Mouse (Mus musculus): ENCODE data around the gene Fam131a. TPM values are rescaled to one million over a fixed set of nuclear protein-coding genes. Genes with fewer than 3 reads are reported as not detected.
A peak's percentile ranks its signal among the peaks of the same experiment; 100 is the strongest.

Gene Fam131a
- polyA plus RNA-seq, 1 experiment from 2014 or later: 8.7 TPM

DNA sequence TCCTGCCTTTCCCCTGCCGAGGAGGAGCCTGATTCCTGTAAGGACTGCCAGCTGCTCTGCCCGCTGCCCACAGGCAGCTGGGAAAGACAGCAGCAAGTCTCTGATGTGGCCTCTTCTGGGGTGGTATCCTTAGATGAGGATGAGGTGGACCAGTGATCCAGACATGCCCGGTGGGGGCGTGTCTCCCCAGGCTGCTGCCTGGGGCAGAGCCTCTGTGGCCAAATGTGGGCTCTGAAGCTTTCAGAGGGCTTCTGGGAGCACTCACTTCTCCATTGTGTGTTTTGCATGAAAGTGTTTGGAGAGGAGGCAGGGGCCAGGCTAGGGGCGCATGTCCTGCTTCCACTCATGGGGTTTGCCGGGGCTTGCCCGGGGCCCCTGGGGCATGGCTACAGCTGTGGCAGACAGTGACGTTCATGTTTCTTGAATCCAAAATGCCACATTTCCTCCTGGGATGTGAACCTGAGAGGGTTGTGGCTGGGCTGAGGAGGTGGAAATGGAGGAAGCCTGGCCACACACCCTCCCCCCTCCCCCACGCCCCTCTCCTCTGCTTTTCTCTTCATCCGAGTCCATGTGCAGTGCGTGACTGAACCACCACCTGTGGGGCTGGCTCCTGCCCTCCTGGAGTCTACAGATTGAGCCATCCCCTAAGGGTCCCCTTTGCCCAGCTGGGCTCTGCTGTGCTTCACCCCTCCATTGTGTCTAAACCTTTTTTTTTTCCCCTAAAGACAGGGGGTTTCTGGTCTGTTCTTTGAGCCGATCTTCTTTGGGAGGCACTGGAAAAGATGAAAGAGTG, 8.9 kb downstream of the Fam131a start:
- WGBS: 21% methylated on average over 12 of the region's 12 CpGs
- Histone ChIP-seq H3K9ac (ENCODE audit: low read length) (peak overlapping the region; percentile 10), H3K4me2 (ENCODE audit: low read length) (no peak overlapping the region), H3K4me1 (replicated peaks; ENCODE audit: control insufficient read depth, insufficient read depth, low read length) (peaks cover 15% of the 10 kb centered on the region), H3K4me3 (ENCODE audit: low read depth, low read length) (no peak overlapping the region), H3K27ac (ENCODE audit: low read depth) (0 out of 2 replicates have a peak overlapping the region, but pooled peaks have one; percentile 33), H3K27me3 (replicated peaks; ENCODE audit: control insufficient read depth, insufficient read depth, low read length) (no peaks in the 10 kb centered on the region), H3K36me3 (ENCODE audit: control insufficient read depth, insufficient read depth, low read length) (peaks cover 28% of the 10 kb centered on the region), H3K9me3 (ENCODE audit: control insufficient read depth, low read length) (no peaks in the 10 kb centered on the region)
- ATAC-seq (replicated peaks; ENCODE audit: low FRiP score, low TSS enrichment, low read depth): no peak
- DNase-seq (ENCODE audit: low spot score): no peak

DNA sequence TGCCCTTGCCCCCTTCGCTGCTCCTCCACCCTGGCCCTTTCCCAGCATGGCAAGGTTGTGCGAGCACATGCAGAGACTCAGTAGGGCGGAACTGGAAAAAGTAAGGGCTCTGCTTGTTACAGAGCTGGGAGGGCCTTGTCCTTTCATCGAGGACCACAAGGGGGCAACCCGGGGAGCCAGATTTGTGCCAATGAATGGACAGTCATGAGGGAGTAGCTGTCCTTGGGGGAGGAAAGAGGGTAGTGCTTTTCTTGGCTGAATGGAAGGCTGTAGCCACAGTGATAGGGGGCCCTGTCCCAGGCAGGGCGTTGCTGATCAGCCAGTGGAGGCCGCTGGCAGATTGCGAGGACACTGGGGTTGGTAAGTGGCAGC, 9.5 kb downstream of the Fam131a start:
- peak; percentile 81 for DNase-seq (ENCODE audit: low spot score)
- Histone ChIP-seq H3K27ac (ENCODE audit: low read depth) (no peak overlapping the region), H3K36me3 (ENCODE audit: control insufficient read depth, insufficient read depth, low read length) (peaks cover 34% of the 10 kb centered on the region), H3K4me2 (ENCODE audit: low read length) (no peak overlapping the region), H3K27me3 (replicated peaks; ENCODE audit: control insufficient read depth, insufficient read depth, low read length) (no peaks in the 10 kb centered on the region), H3K4me3 (ENCODE audit: low read depth, low read length) (no peak overlapping the region), H3K4me1 (replicated peaks; ENCODE audit: control insufficient read depth, insufficient read depth, low read length) (peaks cover 15% of the 10 kb centered on the region), H3K9me3 (ENCODE audit: control insufficient read depth, low read length) (no peaks in the 10 kb centered on the region), H3K9ac (ENCODE audit: low read length) (peak overlapping the region; percentile 7; the same call in 1 of the 2 replicates)
- ATAC-seq (replicated peaks; ENCODE audit: low FRiP score, low TSS enrichment, low read depth): peak; percentile 68
- 14% methylated on average over 8 of the region's 8 CpGs for WGBS

DNA sequence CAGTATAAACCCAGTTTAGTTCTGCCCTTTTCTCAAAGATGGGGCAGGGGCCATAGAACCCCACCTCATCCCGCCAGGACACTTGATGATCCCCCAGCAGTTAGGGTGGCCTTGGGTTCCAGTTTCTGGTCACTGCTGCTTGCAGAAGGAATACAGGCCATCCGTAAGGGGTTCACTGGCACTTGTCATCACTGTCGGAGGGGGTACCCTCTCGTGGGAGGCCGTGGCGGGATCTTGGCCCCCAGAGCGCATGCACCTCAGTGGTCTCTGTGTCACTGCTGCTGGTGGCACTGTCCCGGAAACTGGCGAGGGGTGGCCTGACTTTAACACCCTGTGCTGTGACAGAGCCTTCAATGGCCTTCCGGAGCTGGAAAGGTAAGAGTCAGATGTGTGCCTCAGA, 10.0 kb downstream of the Fam131a start:
- Histone ChIP-seq H3K4me3 (ENCODE audit: low read depth, low read length) (no peak overlapping the region), H3K9ac (ENCODE audit: low read length) (no peak overlapping the region), H3K9me3 (ENCODE audit: control insufficient read depth, low read length) (no peaks in the 10 kb centered on the region), H3K4me1 (replicated peaks; ENCODE audit: control insufficient read depth, insufficient read depth, low read length) (peaks cover 15% of the 10 kb centered on the region), H3K4me2 (ENCODE audit: low read length) (no peak overlapping the region), H3K27me3 (replicated peaks; ENCODE audit: control insufficient read depth, insufficient read depth, low read length) (no peaks in the 10 kb centered on the region), H3K36me3 (ENCODE audit: control insufficient read depth, insufficient read depth, low read length) (peaks cover 40% of the 10 kb centered on the region), H3K27ac (ENCODE audit: low read depth) (no peak overlapping the region)
- DNase-seq (ENCODE audit: low spot score) (no peak), ATAC-seq (replicated peaks; ENCODE audit: low FRiP score, low TSS enrichment, low read depth) (no peak; the same call in 1 of the 2 replicates)
- 95% methylated on average over 10 of the region's 10 CpGs for WGBS

DNA sequence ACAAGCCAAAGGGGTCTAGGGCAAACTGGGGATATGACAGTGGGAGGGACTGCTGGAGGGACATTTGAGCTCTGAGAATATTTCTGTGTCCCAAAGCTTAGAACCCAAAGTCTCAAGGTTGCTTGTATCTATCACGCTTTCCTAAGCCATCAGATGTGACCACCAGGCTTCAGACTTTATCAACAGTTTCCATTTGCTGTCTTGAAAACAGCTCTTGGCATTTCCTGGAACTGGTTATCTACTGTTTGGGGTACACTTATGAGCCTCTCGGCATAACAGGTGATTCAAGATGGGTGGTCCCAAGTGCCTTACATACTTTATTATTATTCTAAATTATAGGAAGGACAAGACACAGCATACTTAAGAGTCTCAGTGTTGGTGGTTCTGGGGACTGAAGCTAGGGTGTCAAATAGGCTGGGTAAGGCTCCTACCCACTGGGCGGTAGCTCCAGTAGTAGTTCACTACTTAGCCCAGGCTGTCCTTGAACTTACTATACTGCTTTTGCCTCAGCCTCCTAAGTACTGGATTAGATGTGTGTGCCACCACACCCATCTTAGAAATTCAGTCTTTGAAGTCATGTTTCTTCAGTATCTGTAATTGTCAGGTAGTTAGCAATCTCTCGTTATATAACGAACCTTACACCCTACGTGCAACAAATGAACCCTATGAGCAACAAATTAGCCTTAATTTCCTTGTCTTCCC, 10.8 kb downstream of the Fam131a start:
- ATAC-seq (replicated peaks; ENCODE audit: low FRiP score, low TSS enrichment, low read depth) (no peak), DNase-seq (ENCODE audit: low spot score) (no peak)
- no peak overlapping the region for H3K27ac ChIP-seq (ENCODE audit: low read depth)
- H3K9ac ChIP-seq (ENCODE audit: low read length): no peak overlapping the region
- H3K4me1 ChIP-seq (replicated peaks; ENCODE audit: control insufficient read depth, insufficient read depth, low read length): peaks cover 15% of the 10 kb centered on the region
- H3K4me2 ChIP-seq (ENCODE audit: low read length): no peak overlapping the region
- no peaks in the 10 kb centered on the region for H3K27me3 ChIP-seq (replicated peaks; ENCODE audit: control insufficient read depth, insufficient read depth, low read length)
- WGBS: 89% methylated on average over 6 of the region's 6 CpGs
- H3K9me3 ChIP-seq (ENCODE audit: control insufficient read depth, low read length): no peaks in the 10 kb centered on the region
- no peak overlapping the region for H3K4me3 ChIP-seq (ENCODE audit: low read depth, low read length)
- H3K36me3 ChIP-seq (ENCODE audit: control insufficient read depth, insufficient read depth, low read length): peaks cover 48% of the 10 kb centered on the region

DNA sequence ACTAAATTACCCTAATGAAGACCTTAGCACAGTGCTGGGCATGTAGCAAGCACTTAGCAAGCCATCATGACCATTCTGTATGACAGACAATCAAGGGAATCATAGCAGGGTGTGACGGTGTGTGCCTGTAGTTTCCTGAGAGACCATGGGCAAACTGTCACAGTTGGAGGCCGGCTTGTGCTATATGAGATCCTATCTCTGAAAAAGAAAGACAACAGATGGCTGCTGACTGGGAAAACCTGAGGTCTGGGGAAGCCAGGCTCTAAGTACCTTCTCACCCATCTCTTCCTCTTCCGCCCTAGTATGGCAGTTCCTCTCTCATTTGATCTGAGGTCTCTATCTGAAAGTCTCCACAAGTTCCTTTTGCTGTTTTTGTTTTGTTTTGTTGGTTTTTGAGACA, 12.7 kb downstream of the Fam131a start:
- WGBS: 84% methylated on average over 3 of the region's 3 CpGs
- H3K9me3 ChIP-seq (ENCODE audit: control insufficient read depth, low read length): no peaks in the 10 kb centered on the region
- no peak overlapping the region for H3K9ac ChIP-seq (ENCODE audit: low read length)
- H3K4me3 ChIP-seq (ENCODE audit: low read depth, low read length): no peak overlapping the region
- H3K27me3 ChIP-seq (replicated peaks; ENCODE audit: control insufficient read depth, insufficient read depth, low read length): no peaks in the 10 kb centered on the region
- ATAC-seq (replicated peaks; ENCODE audit: low FRiP score, low TSS enrichment, low read depth) (no peak), DNase-seq (ENCODE audit: low spot score) (no peak)
- peaks cover 15% of the 10 kb centered on the region for H3K4me1 ChIP-seq (replicated peaks; ENCODE audit: control insufficient read depth, insufficient read depth, low read length)
- H3K4me2 ChIP-seq (ENCODE audit: low read length): no peak overlapping the region
- peaks cover 49% of the 10 kb centered on the region for H3K36me3 ChIP-seq (ENCODE audit: control insufficient read depth, insufficient read depth, low read length)
- H3K27ac ChIP-seq (ENCODE audit: low read depth): no peak overlapping the region

DNA sequence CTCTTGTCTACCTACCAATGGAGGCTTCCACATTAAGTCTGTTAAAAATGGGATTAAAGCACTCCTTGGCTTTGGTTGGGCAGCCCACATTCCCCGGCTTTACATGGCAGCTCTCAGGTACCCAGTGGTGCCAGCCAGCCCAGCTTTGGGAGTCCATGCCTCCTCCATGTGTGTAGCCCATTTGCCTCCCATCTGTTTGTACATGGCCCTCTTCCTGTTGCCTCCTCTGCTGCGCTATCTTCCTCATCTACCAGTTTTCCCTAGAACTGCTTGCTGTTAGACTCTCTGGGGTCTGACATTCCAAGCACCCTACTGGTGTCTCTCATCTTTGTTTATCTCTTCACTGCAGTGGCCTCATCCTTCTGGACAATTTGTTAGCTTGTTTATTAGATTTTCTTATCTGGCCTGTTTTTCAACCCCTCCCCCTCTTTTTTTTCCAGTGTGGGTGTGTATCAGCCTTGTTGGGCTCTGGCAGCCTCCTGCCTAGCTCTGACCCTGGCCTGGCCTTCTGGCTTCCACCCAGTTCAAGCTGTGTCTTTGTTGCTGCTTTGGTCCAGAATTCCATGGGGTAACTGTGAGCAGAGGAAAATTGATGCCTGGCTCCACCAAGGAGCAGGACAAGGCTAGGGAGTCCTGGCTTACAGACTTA, 13.5 kb downstream of the Fam131a start:
- H3K27ac ChIP-seq (ENCODE audit: low read depth): no peak overlapping the region
- no peak for ATAC-seq (replicated peaks; ENCODE audit: low FRiP score, low TSS enrichment, low read depth)

DNA sequence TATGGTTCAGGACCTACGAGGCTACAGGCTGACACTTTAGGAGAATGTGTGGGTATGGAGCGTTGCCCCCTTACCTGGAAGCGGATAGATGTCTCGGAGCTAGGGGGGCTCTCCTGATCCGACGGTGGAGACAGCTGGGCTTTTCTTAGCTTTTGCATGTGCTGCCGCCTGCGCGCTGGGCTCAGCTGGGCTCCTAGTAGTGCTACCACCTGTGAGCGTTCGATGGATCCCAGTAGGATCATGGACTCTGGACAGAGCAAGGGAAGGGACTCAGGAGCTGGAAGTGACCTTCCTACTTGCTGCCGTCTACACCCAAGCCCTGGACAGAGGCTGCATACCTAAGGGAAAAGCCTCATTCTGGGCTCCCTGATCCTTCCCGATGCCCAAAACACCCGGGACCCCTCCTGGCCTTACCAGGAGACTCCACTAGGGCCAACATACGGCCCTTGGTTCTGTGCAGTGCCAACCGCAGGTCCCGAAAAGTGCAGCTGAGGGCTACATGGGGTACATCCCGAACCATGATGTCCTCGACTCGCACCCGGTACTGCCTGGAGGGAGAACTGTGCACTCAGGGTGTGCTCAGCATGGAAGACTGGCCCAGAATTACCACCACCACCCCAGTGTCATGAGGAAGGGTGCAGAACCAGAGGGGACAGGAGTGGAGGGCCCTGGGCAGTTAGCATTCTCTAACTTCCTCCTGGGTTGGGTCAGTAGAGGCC, 15.3 kb downstream of the Fam131a start:
- no peaks in the 10 kb centered on the region for H3K9me3 ChIP-seq (ENCODE audit: control insufficient read depth, low read length)
- H3K4me3 ChIP-seq (ENCODE audit: low read depth, low read length): no peak overlapping the region
- H3K27me3 ChIP-seq (replicated peaks; ENCODE audit: control insufficient read depth, insufficient read depth, low read length): no peaks in the 10 kb centered on the region
- ATAC-seq (replicated peaks; ENCODE audit: low FRiP score, low TSS enrichment, low read depth): no peak; the same call in 1 of the 2 replicates
- no peaks in the 10 kb centered on the region for H3K4me1 ChIP-seq (replicated peaks; ENCODE audit: control insufficient read depth, insufficient read depth, low read length)
- no peak overlapping the region for H3K4me2 ChIP-seq (ENCODE audit: low read length)
- no peak overlapping the region for H3K27ac ChIP-seq (ENCODE audit: low read depth)
- DNase-seq (ENCODE audit: low spot score): no peak
- 93% methylated on average over 21 of the region's 21 CpGs for WGBS
- H3K36me3 ChIP-seq (ENCODE audit: control insufficient read depth, insufficient read depth, low read length): peaks cover 72% of the 10 kb centered on the region
- no peak overlapping the region for H3K9ac ChIP-seq (ENCODE audit: low read length)

More for the DNA sequence above, 13.5 kb downstream of the Fam131a start:
- Histone ChIP-seq H3K4me1 (replicated peaks; ENCODE audit: control insufficient read depth, insufficient read depth, low read length) (peaks cover 12% of the 10 kb centered on the region), H3K4me2 (ENCODE audit: low read length) (no peak overlapping the region), H3K9ac (ENCODE audit: low read length) (no peak overlapping the region), H3K4me3 (ENCODE audit: low read depth, low read length) (no peak overlapping the region), H3K36me3 (ENCODE audit: control insufficient read depth, insufficient read depth, low read length) (peaks cover 54% of the 10 kb centered on the region), H3K9me3 (ENCODE audit: control insufficient read depth, low read length) (no peaks in the 10 kb centered on the region), H3K27me3 (replicated peaks; ENCODE audit: control insufficient read depth, insufficient read depth, low read length) (no peaks in the 10 kb centered on the region)
- DNase-seq (ENCODE audit: low spot score): no peak
- WGBS: 80% methylated on average over 2 of the region's 2 CpGs

All from intestine, embryonic 14.5 days (tissue).